Mouse (Mus musculus) hindbrain, postnatal 0 days (tissue): ENCODE measurements around the gene Tmed1. TPM values are rescaled to one million over a fixed set of nuclear protein-coding genes. Genes with fewer than 3 reads are reported as not detected.
A peak's percentile ranks its signal among the peaks of the same experiment; 100 is the strongest.
"Not testable (repeated sequence)": the region's sequence is repeated elsewhere in the genome, so short reads cannot be mapped to it uniquely, and the experiment has no call there.

ENCODE experiments used
- ATAC-seq: fragments of 200-750 bp; cut with Nextera tagmentation; 2 replicates; pipeline ENCODE4 v1.8.0; 2017; ENCODE audit warnings: mild to moderate bottlenecking, moderate TSS enrichment, moderate library complexity
- DNase-seq: peaks from one replicate; pipeline ENCODE4 v3.0.0-alpha.2; 2015; ENCODE audit warnings: low spot score
- H3K27ac ChIP-seq: fragments of 300-500 bp; sonication (generic); 2 replicates; pipeline ENCODE4 v1.5.1; 2014; ENCODE audit warnings: mild to moderate bottlenecking
- H3K27me3 ChIP-seq: fragments of 300-500 bp; sonication (generic); 2 replicates; pipeline ENCODE4 v1.6.1; 2014; ENCODE audit warnings: low read length, mixed read lengths; ENCODE audit not compliant: insufficient read depth
- H3K36me3 ChIP-seq: fragments of 300-500 bp; sonication (generic); 2 replicates; pipeline ENCODE4 v1.6.1; 2014; ENCODE audit warnings: low read length, mixed read lengths; ENCODE audit not compliant: insufficient read depth
- H3K4me1 ChIP-seq: fragments of 300-500 bp; sonication (generic); 2 replicates; pipeline ENCODE4 v1.6.1; 2014; ENCODE audit warnings: antibody characterized with exemption, low read length, mixed read lengths; ENCODE audit not compliant: insufficient read depth
- H3K4me2 ChIP-seq: fragments of 300-500 bp; sonication (generic); 2 replicates; pipeline ENCODE4 v1.6.1; 2014; ENCODE audit warnings: low read depth, mild to moderate bottlenecking, low read length, moderate library complexity, mixed read lengths
- H3K4me3 ChIP-seq: fragments of 300-500 bp; sonication (generic); 2 replicates; pipeline ENCODE4 v1.5.1; 2014; ENCODE audit warnings: low read length
- H3K9ac ChIP-seq: fragments of 300-500 bp; sonication (generic); replicated peaks from 2 replicates; pipeline ENCODE4 v1.6.1; 2014; ENCODE audit warnings: mild to moderate bottlenecking, low read length, moderate library complexity, mixed read lengths
- H3K9me3 ChIP-seq: fragments of 300-500 bp; sonication (generic); 2 replicates; pipeline ENCODE4 v1.6.1; 2016; ENCODE audit warnings: low read length, mixed read lengths
- CTCF ChIP-seq: IDR thresholded peaks from 2 replicates; pipeline ENCODE4 v1.5.1; 2016; ENCODE audit warnings: antibody characterized with exemption, control low read depth, low read depth
- WGBS: fragments of 180-500 bp; shearing (Covaris S2); extraction: QIAGEN DNeasy Blood & Tissue Kit; methylation state at CpG from one replicate; pipeline ENCODE4 v1.1.7; 2014; 5-methylcytosine and 5-hydroxymethylcytosine counted together
- polyA plus RNA-seq: library from polyadenylated mRNA; unstranded; fragments of >200 nt; fragmentation: Nextera tagmentation; extraction: Ambion mirVana; gene quantifications from 2 replicates; pipeline ENCODE4 v1.2.1, GENCODE M21; 2015
- total RNA-seq: library from RNA; depleted of rRNA; stranded (reverse); fragments of >200 nt; gene quantifications from 2 replicates; pipeline ENCODE4 v1.2.3, GENCODE M21; 2014

Tmed1 gene
- total and polyA plus RNA-seq, 2 experiments from 2014 or later, result 59.2 to 61.3 TPM

GRCm38 (mm10) chr9:21477707-21478106, 32.3 kb downstream of the Tmed1 start:
- DNase-seq, result no peak
- Histone ChIP-seq H3K4me2 (no peak overlapping the region), H3K9ac (no peak overlapping the region), H3K9me3 (no peaks in the 10 kb centered on the region), H3K27ac (no peak overlapping the region), H3K36me3 (peaks cover 78% of the 10 kb centered on the region), H3K4me1 (no peaks in the 10 kb centered on the region), H3K27me3 (no peaks in the 10 kb centered on the region), H3K4me3 (no peak overlapping the region)
- ATAC-seq, result no peak
- WGBS, result 96% methylated on average over 6 of the region's 6 CpGs
- TF ChIP-seq CTCF, result no peak

GRCm38 (mm10) chr9:21472913-21473312, 37.1 kb downstream of the Tmed1 start:
- H3K27me3 ChIP-seq, result no peaks in the 10 kb centered on the region
- ATAC-seq (no peak), DNase-seq (no peak)
- 92% methylated on average over 4 of the region's 4 CpGs for WGBS
- H3K4me2 ChIP-seq, result no peak overlapping the region
- no peaks in the 10 kb centered on the region for H3K4me1 ChIP-seq
- no peak overlapping the region for H3K9ac ChIP-seq
- H3K27ac ChIP-seq, result no peak overlapping the region
- peaks cover 56% of the 10 kb centered on the region for H3K36me3 ChIP-seq
- no peaks in the 10 kb centered on the region for H3K9me3 ChIP-seq
- no peak for TF ChIP-seq CTCF
- H3K4me3 ChIP-seq, result no peak overlapping the region

- Histone ChIP-seq H3K27ac (no peak overlapping the region), H3K9ac (no peak overlapping the region), H3K4me2 (no peak overlapping the region), H3K9me3 (no peaks in the 10 kb centered on the region), H3K36me3 (peaks cover 36% of the 10 kb centered on the region), H3K4me1 (no peaks in the 10 kb centered on the region), H3K4me3 (no peak overlapping the region), H3K27me3 (no peaks in the 10 kb centered on the region)
- DNase-seq (peak; percentile 48), ATAC-seq (0 out of 2 replicates have a peak, but pooled peaks have one; percentile 30)
- peak; percentile 64 for TF ChIP-seq CTCF
- WGBS, result 85% methylated on average over 19 of the region's 20 CpGs
Observed at GRCm38 (mm10) chr9:21469032-21470024, 40.7 kb downstream of the Tmed1 start.

GRCm38 (mm10) chr9:21464565-21464928, 45.5 kb downstream of the Tmed1 start:
- WGBS, result 95% methylated on average over 7 of the region's 7 CpGs
- H3K27me3 ChIP-seq, H3K4me1 ChIP-seq, ATAC-seq, H3K36me3 ChIP-seq, H3K9ac ChIP-seq, H3K4me2 ChIP-seq, H3K4me3 ChIP-seq, H3K27ac ChIP-seq, DNase-seq, H3K9me3 ChIP-seq: not testable (repeated sequence)

GRCm38 (mm10) chr9:21463766-21464564, 46.1 kb downstream of the Tmed1 start:
- ATAC-seq, result no peak
- DNase-seq, result no peak
- Histone ChIP-seq H3K4me2 (no peak overlapping the region), H3K9ac (no peak overlapping the region), H3K9me3 (no peaks in the 10 kb centered on the region), H3K27ac (peak overlapping the region; percentile 61; the same call in 1 of the 2 replicates), H3K4me1 (no peaks in the 10 kb centered on the region), H3K4me3 (no peak overlapping the region), H3K27me3 (no peaks in the 10 kb centered on the region), H3K36me3 (peaks cover 10% of the 10 kb centered on the region)
- TF ChIP-seq CTCF, result no peak
- 82% methylated on average over 3 of the region's 3 CpGs for WGBS

GRCm38 (mm10) chr9:21463138-21463590, 46.9 kb downstream of the Tmed1 start:
- WGBS, result 63% methylated on average over 5 of the region's 5 CpGs
- no peak for TF ChIP-seq CTCF
- H3K27me3 ChIP-seq, result no peaks in the 10 kb centered on the region
- H3K9ac ChIP-seq, result no peak overlapping the region
- no peak overlapping the region for H3K4me3 ChIP-seq
- peak overlapping the region; percentile 61 for H3K27ac ChIP-seq
- H3K4me2 ChIP-seq, result no peak overlapping the region
- no peaks in the 10 kb centered on the region for H3K4me1 ChIP-seq
- ATAC-seq (peak; percentile 31; the same call in 1 of the 2 replicates), DNase-seq (no peak)
- no peaks in the 10 kb centered on the region for H3K9me3 ChIP-seq
- H3K36me3 ChIP-seq, result peaks cover 10% of the 10 kb centered on the region
